Mouse (Mus musculus) cortical plate, adult 2 months (tissue): ENCODE data around the gene Ear6.

Experiments
- CTCF ChIP-seq: fragments of 200-500 bp; IDR thresholded peaks from 2 replicates; pipeline ENCODE4 v1.5.1; 2011; ENCODE audit warnings: mild to moderate bottlenecking, control low read depth, low read length; ENCODE audit not compliant: insufficient read depth; ENCODE audit errors: extremely low read depth
- POLR2A ChIP-seq: fragments of 200-500 bp; IDR thresholded peaks from 2 replicates; pipeline ENCODE4 v1.6.1; 2011; ENCODE audit warnings: mild to moderate bottlenecking, low read length, control low read depth; ENCODE audit not compliant: insufficient read depth; ENCODE audit errors: extremely low read depth

GRCm38 (mm10) chr14:51896539-51897170, 43.2 kb downstream of the Ear6 start:
- TF ChIP-seq POLR2A (no peak), CTCF (no peak)
